Mouse (Mus musculus) MEL (cell line): ENCODE results near the gene Il17rc. TPM values are rescaled to one million over a fixed set of nuclear protein-coding genes. Genes with fewer than 3 reads are reported as not detected.

Experiments
- DNase-seq: peaks from one replicate; pipeline ENCODE4 v3.0.0; 2011; ENCODE audit warnings: low read depth, low spot score
- H3K27ac ChIP-seq: 2 replicates; pipeline ENCODE4 v1.5.1; 2012; ENCODE audit warnings: low read depth, mild to moderate bottlenecking, control low read depth, low read length, moderate library complexity; ENCODE audit not compliant: control insufficient read depth
- H3K27me3 ChIP-seq, 2 experiments: fragments of 150-350 bp in 1 of 2; sonication (generic) in 1 of 2; 2 replicates each; pipeline ENCODE4 v1.6.1; 2012; ENCODE audit warnings: low read length in 2 of 2, mild to moderate bottlenecking in 2 of 2, improper control_type of control experiment in 1 of 2, moderate library complexity in 1 of 2; ENCODE audit not compliant: insufficient read depth in 2 of 2, control insufficient read depth in 1 of 2
- H3K36me3 ChIP-seq, 2 experiments: 2 replicates each; pipeline ENCODE4 v1.6.1; 2012 to 2014; ENCODE audit warnings: low read length in 2 of 2, improper control_type of control experiment in 1 of 2, inconsistent platforms in 1 of 2, mild to moderate bottlenecking in 1 of 2; ENCODE audit not compliant: insufficient read depth in 2 of 2, control insufficient read depth in 1 of 2
- H3K4me1 ChIP-seq, 2 experiments: fragments of 150-350 bp in 1 of 2; sonication (generic) in 1 of 2; 2 replicates each; pipeline ENCODE4 v1.6.1; 2012; ENCODE audit warnings: low read length in 2 of 2, improper control_type of control experiment in 1 of 2, mild to moderate bottlenecking in 1 of 2; ENCODE audit not compliant: insufficient read depth in 2 of 2, control insufficient read depth in 1 of 2
- H3K4me3 ChIP-seq, 2 experiments: fragments of 150-350 bp in 1 of 2; sonication (generic) in 1 of 2; 2 replicates each; pipeline ENCODE4 v1.5.1; 2012; ENCODE audit warnings: low read depth in 2 of 2, low read length in 2 of 2, mild to moderate bottlenecking in 2 of 2, moderate library complexity in 2 of 2, control low read depth in 1 of 2, improper control_type of control experiment in 1 of 2; ENCODE audit not compliant: control insufficient read depth in 1 of 2, insufficient read depth in 1 of 2
- H3K79me2 ChIP-seq: 2 replicates; pipeline ENCODE4 v1.6.1; 2012; ENCODE audit warnings: mild to moderate bottlenecking, low read length, moderate library complexity; ENCODE audit not compliant: control insufficient read depth, poor library complexity, insufficient read depth
- H3K9ac ChIP-seq: 2 replicates; pipeline ENCODE4 v1.6.1; 2012; ENCODE audit warnings: low read depth, mild to moderate bottlenecking, control low read depth, low read length, moderate library complexity; ENCODE audit not compliant: control insufficient read depth, poor library complexity, severe bottlenecking
- H3K9me3 ChIP-seq: fragments of 150-350 bp; sonication (generic); replicated peaks from 2 replicates; pipeline ENCODE4 v1.6.1; 2012; ENCODE audit warnings: mild to moderate bottlenecking, low read length, improper control_type of control experiment, moderate library complexity; ENCODE audit not compliant: insufficient read depth
- BHLHE40 ChIP-seq: IDR thresholded peaks from 2 replicates; pipeline ENCODE4 v1.6.1; 2012; ENCODE audit warnings: low read depth, mild to moderate bottlenecking, inconsistent platforms, low read length, improper control_type of control experiment, borderline replicate concordance
- CTCF ChIP-seq, 3 experiments: IDR thresholded peaks in 2 of 3; conservative IDR thresholded peaks in 1 of 3; 2 replicates each; pipeline ENCODE4 v1.5.1; 2011 to 2012; ENCODE audit warnings: low read length in 3 of 3, low read depth in 2 of 3, mild to moderate bottlenecking in 2 of 3, improper control_type of control experiment in 1 of 3, inconsistent platforms in 1 of 3, mixed read lengths in 1 of 3, moderate library complexity in 1 of 3; ENCODE audit not compliant: control insufficient read depth in 1 of 3, insufficient read depth in 1 of 3, poor library complexity in 1 of 3, severe bottlenecking in 1 of 3
- EP300 ChIP-seq, 2 experiments: IDR thresholded peaks; 2 replicates each; pipeline ENCODE4 v1.6.1; 2011; ENCODE audit warnings: improper control_type of control experiment in 2 of 2, low read length in 2 of 2, low read depth in 1 of 2, mild to moderate bottlenecking in 1 of 2
- ETS1 ChIP-seq: IDR thresholded peaks from 2 replicates; pipeline ENCODE4 v1.6.1; 2012; ENCODE audit warnings: low read depth, mild to moderate bottlenecking, inconsistent platforms, low read length, improper control_type of control experiment, moderate library complexity
- HCFC1 ChIP-seq: IDR thresholded peaks from 2 replicates; pipeline ENCODE4 v1.6.1; 2012; ENCODE audit warnings: low read depth, mild to moderate bottlenecking, inconsistent platforms, low read length, improper control_type of control experiment, moderate library complexity
- MAZ ChIP-seq: IDR thresholded peaks from 2 replicates; pipeline ENCODE4 v1.6.1; 2012; ENCODE audit warnings: low read depth, mild to moderate bottlenecking, inconsistent platforms, low read length, improper control_type of control experiment
- MYB ChIP-seq: IDR thresholded peaks from 2 replicates; pipeline ENCODE4 v1.6.1; 2011; ENCODE audit warnings: mild to moderate bottlenecking, low read depth, low read length, improper control_type of control experiment
- MYC ChIP-seq: IDR thresholded peaks from 2 replicates; pipeline ENCODE4 v1.6.1; 2011; ENCODE audit warnings: low read depth, mild to moderate bottlenecking, low read length, improper control_type of control experiment, moderate library complexity
- NRF1 ChIP-seq: IDR thresholded peaks from 2 replicates; pipeline ENCODE4 v1.6.1; 2014; ENCODE audit warnings: low read depth, mild to moderate bottlenecking, inconsistent platforms, low read length, improper control_type of control experiment, moderate library complexity; ENCODE audit not compliant: poor library complexity, insufficient read depth, severe bottlenecking
- RCOR1 ChIP-seq: IDR thresholded peaks from 2 replicates; pipeline ENCODE4 v1.6.1; 2012; ENCODE audit warnings: low read depth, mild to moderate bottlenecking, inconsistent platforms, low read length, improper control_type of control experiment
- TBP ChIP-seq: IDR thresholded peaks from 2 replicates; pipeline ENCODE4 v1.8.0; 2011; ENCODE audit warnings: low read depth, low read length, improper control_type of control experiment
- TCF12 ChIP-seq: IDR thresholded peaks from 2 replicates; pipeline ENCODE4 v1.6.1; 2014; ENCODE audit warnings: low read depth, mild to moderate bottlenecking, inconsistent platforms, low read length, improper control_type of control experiment, moderate library complexity
- USF2 ChIP-seq, 2 experiments: IDR thresholded peaks; 2 replicates each; pipeline ENCODE4 v1.6.1; 2011 to 2012; ENCODE audit warnings: improper control_type of control experiment in 2 of 2, low read length in 2 of 2, borderline replicate concordance in 1 of 2, inconsistent platforms in 1 of 2, low read depth in 1 of 2, mild to moderate bottlenecking in 1 of 2; ENCODE audit not compliant: insufficient read depth in 1 of 2
- polyA plus RNA-seq, 2 experiments: library from polyadenylated mRNA; stranded (reverse) in 1 of 2; unstranded in 1 of 2; fragments of >175 nt in 1 of 2; fragments of >200 nt in 1 of 2; gene quantifications; 2 replicates each; pipeline versions ENCODE4 v1.2.1 to v1.2.4; 2012; ENCODE audit warnings: low replicate concordance in 2 of 2, low read depth in 1 of 2; ENCODE audit not compliant: insufficient read length in 2 of 2, insufficient read depth in 1 of 2, missing spikeins in 1 of 2
- total RNA-seq: library from RNA; depleted of rRNA; stranded (reverse); fragments of 300-350 nt; gene quantifications from 2 replicates; pipeline ENCODE4 v1.2.3, GENCODE M21; 2012

The Il17rc gene
- total and polyA plus RNA-seq, 3 experiments, result 1.2 to 1.8 TPM; not detected in 1

- no peaks in the 10 kb centered on the region for H3K9me3 ChIP-seq
- H3K36me3 ChIP-seq, result peaks cover 0 to 4% of the 10 kb centered on the region in 2 experiments; a peak in 2 of 4 replicates
- no peak overlapping the region for H3K4me3 ChIP-seq
- peaks cover 0 to 5% of the 10 kb centered on the region in 2 experiments; a peak in 2 of 4 replicates for H3K4me1 ChIP-seq
- no peak overlapping the region for H3K27ac ChIP-seq
- H3K79me2 ChIP-seq, result no peaks in the 10 kb centered on the region
- H3K9ac ChIP-seq, result no peak overlapping the region
- TF ChIP-seq MAZ (no peak), RCOR1 (no peak), MYB (no peak), TBP (no peak), BHLHE40 (no peak), EP300 (IDR thresholded peaks at IDR 0.05; ENCODE audit: low read depth in 1 of 2, low read length in 2 of 2) (no peak), NRF1 (no peak), HCFC1 (no peak), MYC (no peak), TCF12 (no peak)
- TF ChIP-seq, all 39 proteins: peak for 0
- no peak for DNase-seq
- H3K27me3 ChIP-seq, result no peaks in the 10 kb centered on the region
Measured at GRCm38 (mm10) chr6:113492101-113492864, 21.1 kb downstream of the Il17rc start.

- H3K27me3 ChIP-seq, result no peaks in the 10 kb centered on the region
- H3K4me3 ChIP-seq, result no peak overlapping the region
- H3K79me2 ChIP-seq, result no peaks in the 10 kb centered on the region
- DNase-seq, result no peak
- no peak overlapping the region for H3K9ac ChIP-seq
- no peak overlapping the region for H3K27ac ChIP-seq
- TF ChIP-seq ETS1 (no peak), CTCF (IDR thresholded peaks at IDR 0.05 in 2 of 3, conservative IDR thresholded peaks at IDR 0.05 in 1 of 3; ENCODE audit: control insufficient read depth in 1 of 3, insufficient read depth in 1 of 3, low read depth in 2 of 3, low read length in 3 of 3, poor library complexity in 1 of 3, severe bottlenecking in 1 of 3) (peak in 2 of 3 experiments; percentile 2 to 46; a peak in 3 of 6 replicates), USF2 (IDR thresholded peaks at IDR 0.05; ENCODE audit: borderline replicate concordance in 1 of 2, insufficient read depth in 1 of 2, low read depth in 1 of 2, low read length in 2 of 2) (no peak)
- TF ChIP-seq, all 39 proteins: peak for 1
- H3K4me1 ChIP-seq, result no peaks in the 10 kb centered on the region
- no peaks in the 10 kb centered on the region for H3K36me3 ChIP-seq
- no peaks in the 10 kb centered on the region for H3K9me3 ChIP-seq
Measured at GRCm38 (mm10) chr6:113494258-113494788, 23.1 kb downstream of the Il17rc start.
